Mouse (Mus musculus) megakaryocyte, embryonic 14.5 days (primary cell): ENCODE data around the gene Otud4.

Experiments
- FLI1 ChIP-seq: IDR thresholded peaks from 2 replicates; pipeline ENCODE4 v1.6.1; 2012; ENCODE audit warnings: low read length, inconsistent platforms, mixed read lengths
- GATA1 ChIP-seq: IDR thresholded peaks from 3 replicates; pipeline ENCODE4 v1.6.1; 2012; ENCODE audit warnings: mixed read lengths, low read length, inconsistent platforms, borderline replicate concordance

- TF ChIP-seq GATA1 (no peak), FLI1 (no peak)
These were observed 38.5 kb upstream of the Otud4 start for GRCm38 (mm10) chr8:79600962-79601361.
